Mouse (Mus musculus) forebrain, embryonic 11.5 days (tissue): ENCODE results near the gene Cx3cl1. TPM values are rescaled to one million over a fixed set of nuclear protein-coding genes. Genes with fewer than 3 reads are reported as not detected.

ENCODE experiments used
- ATAC-seq: fragments of 200-750 bp; cut with Nextera tagmentation; replicated peaks from 2 replicates; pipeline ENCODE4 v1.8.0; 2017; ENCODE audit warnings: moderate TSS enrichment; ENCODE audit not compliant: low FRiP score
- DNase-seq: peaks from one replicate; pipeline ENCODE4 v3.0.0-alpha.2; 2017; ENCODE audit warnings: low spot score
- H3K27ac ChIP-seq: fragments of 300-500 bp; sonication (generic); 2 replicates; pipeline ENCODE4 v1.5.1; 2014; ENCODE audit warnings: low read depth, low read length
- H3K27me3 ChIP-seq: fragments of 300-500 bp; sonication (generic); 2 replicates; pipeline ENCODE4 v1.6.1; 2014; ENCODE audit warnings: mild to moderate bottlenecking, low read length, mixed read lengths; ENCODE audit not compliant: control insufficient read depth, insufficient read depth
- H3K36me3 ChIP-seq: fragments of 300-500 bp; sonication (generic); 2 replicates; pipeline ENCODE4 v1.6.1; 2014; ENCODE audit warnings: mild to moderate bottlenecking, low read length, moderate library complexity, mixed read lengths; ENCODE audit not compliant: control insufficient read depth, insufficient read depth
- H3K4me1 ChIP-seq: fragments of 300-500 bp; sonication (generic); replicated peaks from 2 replicates; pipeline ENCODE4 v1.6.1; 2014; ENCODE audit warnings: low read length, mixed read lengths; ENCODE audit not compliant: control insufficient read depth, insufficient read depth
- H3K4me2 ChIP-seq: fragments of 300-500 bp; sonication (generic); 2 replicates; pipeline ENCODE4 v1.6.1; 2014; ENCODE audit warnings: low read depth, mild to moderate bottlenecking, low read length, moderate library complexity, mixed read lengths; ENCODE audit not compliant: severe bottlenecking
- H3K4me3 ChIP-seq: fragments of 300-500 bp; sonication (generic); 2 replicates; pipeline ENCODE4 v1.5.1; 2014; ENCODE audit warnings: low read depth, low read length
- H3K9ac ChIP-seq: fragments of 300-500 bp; sonication (generic); 2 replicates; pipeline ENCODE4 v1.6.1; 2014; ENCODE audit warnings: low read length
- H3K9me3 ChIP-seq: fragments of 300-500 bp; sonication (generic); 2 replicates; pipeline ENCODE4 v1.6.1; 2016; ENCODE audit warnings: low read length, mixed read lengths; ENCODE audit not compliant: control insufficient read depth
- WGBS: fragments of 180-500 bp; shearing (Covaris S2); extraction: QIAGEN DNeasy Blood & Tissue Kit; methylation state at CpG from one replicate; pipeline ENCODE4 v1.1.7; 2014; 5-methylcytosine and 5-hydroxymethylcytosine counted together
- polyA plus RNA-seq: library from polyadenylated mRNA; unstranded; fragments of >200 nt; fragmentation: Nextera tagmentation; extraction: Ambion mirVana; gene quantifications from 2 replicates; pipeline ENCODE4 v1.2.1, GENCODE M21; 2014

The Cx3cl1 gene
- polyA plus RNA-seq, 1 experiment from 2014 or later: 9.4 TPM

DNA sequence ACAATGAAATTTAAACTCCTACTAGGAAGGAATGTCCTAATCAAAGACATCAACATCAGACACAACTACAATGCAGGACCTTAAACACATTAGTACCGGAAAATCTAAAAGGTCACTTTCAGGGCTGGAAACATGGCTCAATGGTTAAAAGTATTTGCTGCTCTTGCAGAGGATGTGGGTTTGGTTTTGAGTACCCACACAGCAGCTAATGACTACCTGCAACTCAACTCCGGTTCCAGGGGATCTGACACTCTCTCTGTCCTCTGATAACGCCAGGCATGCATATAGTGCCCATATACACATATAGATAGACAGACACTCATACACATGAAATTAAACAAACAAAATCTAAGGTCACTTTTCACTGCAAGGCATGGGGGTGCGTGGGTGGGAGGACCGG, 54.4 kb downstream of the Cx3cl1 start:
- H3K27ac ChIP-seq: no peak overlapping the region
- H3K27me3 ChIP-seq: no peaks in the 10 kb centered on the region
- no peak overlapping the region for H3K4me3 ChIP-seq
- H3K4me2 ChIP-seq: no peak overlapping the region
- H3K4me1 ChIP-seq: no peaks in the 10 kb centered on the region
- no peak overlapping the region for H3K9ac ChIP-seq
- H3K36me3 ChIP-seq: peaks cover 12% of the 10 kb centered on the region
- H3K9me3 ChIP-seq: no peaks in the 10 kb centered on the region
- DNase-seq (no peak), ATAC-seq (no peak)
- 89% methylated on average over 5 of the region's 5 CpGs for WGBS

DNA sequence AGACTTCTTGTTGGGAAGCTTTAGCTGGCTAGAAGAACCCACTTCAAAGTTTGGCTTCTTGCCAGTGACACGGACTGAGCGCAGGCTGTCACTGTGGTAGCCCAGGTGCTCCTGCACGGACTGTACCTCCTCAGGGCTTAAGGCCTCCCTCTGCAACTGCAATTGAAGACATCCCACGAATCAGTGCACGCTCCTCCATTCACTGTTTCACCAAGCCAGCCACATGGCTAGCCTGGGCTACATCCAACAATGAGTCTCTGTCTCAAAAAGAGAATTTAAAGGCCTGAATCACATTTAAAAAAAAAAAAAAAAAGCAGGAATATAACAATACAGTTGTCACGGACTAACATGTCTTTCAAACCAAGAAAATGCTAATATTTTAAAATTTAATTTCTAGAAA, 56.5 kb downstream of the Cx3cl1 start:
- Histone ChIP-seq H3K27ac (no peak overlapping the region), H3K4me2 (no peak overlapping the region), H3K9ac (no peak overlapping the region), H3K4me1 (no peaks in the 10 kb centered on the region), H3K9me3 (no peaks in the 10 kb centered on the region), H3K4me3 (no peak overlapping the region), H3K27me3 (no peaks in the 10 kb centered on the region), H3K36me3 (peaks cover 13% of the 10 kb centered on the region)
- ATAC-seq (no peak), DNase-seq (no peak)
- 91% methylated on average over 6 of the region's 6 CpGs for WGBS

Other genes with a start within 250 kb of the Cx3cl1 start
- gene Cpne2, start 239.0 kb upstream of the Cx3cl1 start, polyA plus RNA-seq: 19.9 and 23.1 TPM in 2 replicates
- gene Rspry1, start 170.1 kb upstream of the Cx3cl1 start, polyA plus RNA-seq: 53.4 and 55.2 TPM in 2 replicates
- 102 and 108 TPM in 2 replicates for gene Fam192a, start 170.0 kb upstream of the Cx3cl1 start, polyA plus RNA-seq
- 82.3 and 89.1 TPM in 2 replicates for gene Arl2bp, start 105.4 kb upstream of the Cx3cl1 start, polyA plus RNA-seq
- 0.60 and 0.96 TPM in 2 replicates for gene Pllp, start 75.7 kb upstream of the Cx3cl1 start, polyA plus RNA-seq
- gene Ccl22, start 26.4 kb upstream of the Cx3cl1 start, polyA plus RNA-seq: not detected in 2 replicates
- gene Ccl17, start 38.4 kb downstream of the Cx3cl1 start, polyA plus RNA-seq: not detected in 2 replicates
- 53.7 and 60.5 TPM in 2 replicates for gene Coq9, start 66.3 kb downstream of the Cx3cl1 start, polyA plus RNA-seq
- 144 and 152 TPM in 2 replicates for gene Ciapin1, start 66.3 kb downstream of the Cx3cl1 start, polyA plus RNA-seq
- gene Polr2c, start 85.4 kb downstream of the Cx3cl1 start, polyA plus RNA-seq: 156 and 173 TPM in 2 replicates
- 19.1 and 19.9 TPM in 2 replicates for gene Dok4, start 104.3 kb downstream of the Cx3cl1 start, polyA plus RNA-seq
- 18.8 and 19.5 TPM in 2 replicates for gene Ccdc102a, start 146.1 kb downstream of the Cx3cl1 start, polyA plus RNA-seq
- 0.12 and 0.20 TPM in 2 replicates for gene Adgrg5, start 151.7 kb downstream of the Cx3cl1 start, polyA plus RNA-seq
- gene Adgrg1, start 202.7 kb downstream of the Cx3cl1 start, polyA plus RNA-seq: 177 and 184 TPM in 2 replicates
- 2.9 and 3.2 TPM in 2 replicates for gene Adgrg3, start 245.7 kb downstream of the Cx3cl1 start, polyA plus RNA-seq